Mouse (Mus musculus): ENCODE measurements around the gene Agbl1. TPM values are rescaled to one million over a fixed set of nuclear protein-coding genes. Genes with fewer than 3 reads are reported as not detected.

The Agbl1 gene
- total and polyA plus RNA-seq, 3 experiments, result not detected

DNA sequence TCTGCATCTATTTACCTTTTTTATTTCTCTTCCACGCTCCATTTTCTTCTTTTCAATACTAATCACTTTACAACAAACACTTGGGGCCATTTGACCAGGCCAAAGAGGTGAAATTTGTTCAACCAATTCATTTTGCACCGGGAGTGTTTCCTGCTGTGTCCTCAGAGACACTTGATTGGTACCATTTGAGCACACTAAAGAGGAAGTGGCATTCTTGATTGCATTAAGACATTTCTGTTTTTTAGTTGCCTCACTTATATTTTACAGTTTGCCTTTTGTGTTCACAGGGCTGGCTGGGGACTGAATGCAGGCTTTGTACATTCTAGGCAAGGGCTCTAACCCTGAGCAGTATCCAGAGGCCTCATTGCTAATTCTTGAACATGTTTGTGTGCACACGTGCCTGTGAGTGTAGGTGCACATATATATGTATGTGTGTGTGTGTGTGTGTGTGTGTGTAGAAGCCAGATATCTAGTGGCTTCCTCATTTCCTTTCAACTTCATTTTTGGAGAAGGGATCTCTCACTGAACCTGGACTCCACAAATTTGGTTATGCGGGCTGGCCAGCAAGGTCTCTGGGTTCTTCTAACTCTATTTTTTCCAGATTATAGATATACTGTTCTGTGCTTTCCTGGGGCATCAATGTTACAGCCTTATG lies 182.4 kb downstream of the Agbl1 start:
- TF ChIP-seq CHD2 (IDR thresholded peaks at IDR 0.05; ENCODE audit: low read length) (no peak), MXI1 (IDR thresholded peaks at IDR 0.05; ENCODE audit: low read depth, low read length) (no peak), SIN3A (IDR thresholded peaks at IDR 0.05; ENCODE audit: low read length) (no peak), ETS1 (conservative IDR thresholded peaks at IDR 0.05; ENCODE audit: low read depth, low read length) (no peak), PAX5 (IDR thresholded peaks at IDR 0.05; ENCODE audit: low read length) (no peak)
- no peak overlapping the region for H3K9ac ChIP-seq (ENCODE audit: insufficient read depth, low read depth)
- H3K4me1 ChIP-seq (ENCODE audit: control insufficient read depth in 1 of 2, insufficient read depth in 2 of 2), result peaks cover 0 to 20% of the 10 kb centered on the region in 2 experiments; a peak in 2 of 4 replicates
- no peak overlapping the region for H3K27ac ChIP-seq (ENCODE audit: insufficient read depth, low read depth)
- H3K4me2 ChIP-seq (ENCODE audit: insufficient read depth, low read depth, poor library complexity, severe bottlenecking), result no peak overlapping the region
- H3K27me3 ChIP-seq (replicated peaks), result no peaks in the 10 kb centered on the region
- H3K79me2 ChIP-seq (replicated peaks; ENCODE audit: control insufficient read depth, extremely low read depth, insufficient read depth, poor library complexity, severe bottlenecking), result no peaks in the 10 kb centered on the region
- H3K9me3 ChIP-seq (replicated peaks; ENCODE audit: low read length), result no peaks in the 10 kb centered on the region
- no peak overlapping the region for H3K4me3 ChIP-seq (replicated peaks in 1 of 3; ENCODE audit: low read depth in 2 of 3, low read length in 2 of 3, poor library complexity in 1 of 3)
- no peak for DNase-seq (ENCODE audit: extremely low read depth)
- no peaks in the 10 kb centered on the region for H3K36me3 ChIP-seq (replicated peaks in 1 of 2; ENCODE audit: control insufficient read depth in 1 of 2, insufficient read depth in 1 of 2, low read length in 1 of 2)
- dilution Hi-C loops (cut with MboI; ENCODE audit: extremely low pct_ligation_motif_present, extremely low pct_unique_long_range_greater_than_20kb, low sequenced_read_pairs) (no loop called here), in situ Hi-C loops (cut with MboI; ENCODE audit: low pct_ligation_motif_present, low pct_unique_long_range_greater_than_20kb, low sequenced_read_pairs) (no loop called here)

DNA sequence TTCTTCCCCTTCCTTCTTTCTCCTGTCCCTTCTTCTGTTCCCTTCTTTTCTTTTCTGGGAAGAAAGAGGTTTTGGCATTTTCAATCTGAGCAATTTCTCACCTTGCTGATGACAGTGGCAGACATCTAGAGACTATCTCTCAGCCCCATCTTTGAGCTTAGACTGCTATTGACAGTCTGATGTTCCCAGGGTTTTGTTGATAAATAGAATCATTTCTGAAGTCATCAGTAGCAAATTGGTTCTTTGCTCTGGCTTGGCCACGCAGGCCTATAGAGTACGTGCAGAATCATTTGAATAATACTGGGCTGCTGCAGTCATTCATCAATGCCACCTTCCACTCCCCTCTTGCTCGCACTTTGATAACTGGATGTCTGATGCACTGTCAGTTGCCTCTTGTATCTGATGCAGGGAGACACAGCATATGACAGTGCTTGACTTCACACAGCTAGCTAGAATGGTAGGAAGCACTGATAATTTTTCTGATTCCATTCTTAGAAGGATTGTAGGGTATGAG lies 186.5 kb downstream of the Agbl1 start:
- no peaks in the 10 kb centered on the region for H3K36me3 ChIP-seq (replicated peaks in 1 of 2; ENCODE audit: control insufficient read depth in 1 of 2, insufficient read depth in 1 of 2, low read length in 1 of 2)
- H3K4me2 ChIP-seq (ENCODE audit: insufficient read depth, low read depth, poor library complexity, severe bottlenecking), result no peak overlapping the region

DNA sequence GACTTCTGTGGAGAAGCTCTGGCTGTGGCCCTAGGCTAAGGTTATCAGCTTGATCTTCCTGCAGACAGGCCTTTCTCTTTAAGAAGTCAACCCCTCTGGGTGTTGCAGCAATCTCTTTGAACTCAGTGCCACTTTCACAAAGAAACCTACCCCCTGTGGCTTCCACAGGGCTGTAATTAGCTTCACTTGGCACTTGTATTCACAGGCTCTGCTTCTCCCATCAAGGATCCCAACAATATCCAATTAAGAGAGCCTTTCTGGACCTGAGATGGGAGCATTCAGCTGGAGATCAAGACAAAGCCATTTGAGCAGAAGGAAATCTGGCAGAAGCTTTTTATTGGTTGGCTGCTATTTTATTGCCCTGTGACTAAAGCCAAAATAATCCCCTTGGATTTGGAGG lies 208.9 kb downstream of the Agbl1 start:
- no peak overlapping the region for H3K4me3 ChIP-seq (replicated peaks in 1 of 3; ENCODE audit: low read depth in 2 of 3, low read length in 2 of 3, poor library complexity in 1 of 3)
- no peak for DNase-seq (ENCODE audit: extremely low read depth)
- H3K9me3 ChIP-seq (replicated peaks; ENCODE audit: low read length), result no peaks in the 10 kb centered on the region
- in situ Hi-C loops (cut with MboI; ENCODE audit: low pct_ligation_motif_present, low pct_unique_long_range_greater_than_20kb, low sequenced_read_pairs) (no loop called here), dilution Hi-C loops (cut with MboI; ENCODE audit: extremely low pct_ligation_motif_present, extremely low pct_unique_long_range_greater_than_20kb, low sequenced_read_pairs) (no loop called here)
- H3K36me3 ChIP-seq (replicated peaks in 1 of 2; ENCODE audit: control insufficient read depth in 1 of 2, insufficient read depth in 1 of 2, low read length in 1 of 2), result no peaks in the 10 kb centered on the region
- H3K27me3 ChIP-seq (replicated peaks), result no peaks in the 10 kb centered on the region
- TF ChIP-seq NELFE (IDR thresholded peaks at IDR 0.05; ENCODE audit: low read depth, low read length), result no peak
- no peak overlapping the region for H3K9ac ChIP-seq (ENCODE audit: insufficient read depth, low read depth)
- H3K4me1 ChIP-seq (ENCODE audit: control insufficient read depth in 1 of 2, insufficient read depth in 2 of 2), result no peaks in the 10 kb centered on the region
- no peaks in the 10 kb centered on the region for H3K79me2 ChIP-seq (replicated peaks; ENCODE audit: control insufficient read depth, extremely low read depth, insufficient read depth, poor library complexity, severe bottlenecking)
- no peak overlapping the region for H3K27ac ChIP-seq (ENCODE audit: insufficient read depth, low read depth)
- H3K4me2 ChIP-seq (ENCODE audit: insufficient read depth, low read depth, poor library complexity, severe bottlenecking), result no peak overlapping the region

More for the DNA sequence above, 186.5 kb downstream of the Agbl1 start:
- Histone ChIP-seq H3K27me3 (replicated peaks) (no peaks in the 10 kb centered on the region), H3K79me2 (replicated peaks; ENCODE audit: control insufficient read depth, extremely low read depth, insufficient read depth, poor library complexity, severe bottlenecking) (no peaks in the 10 kb centered on the region), H3K9ac (ENCODE audit: insufficient read depth, low read depth) (no peak overlapping the region), H3K4me3 (replicated peaks in 1 of 3; ENCODE audit: low read depth in 2 of 3, low read length in 2 of 3, poor library complexity in 1 of 3) (no peak overlapping the region), H3K27ac (ENCODE audit: insufficient read depth, low read depth) (no peak overlapping the region), H3K9me3 (replicated peaks; ENCODE audit: low read length) (no peaks in the 10 kb centered on the region), H3K4me1 (ENCODE audit: control insufficient read depth in 1 of 2, insufficient read depth in 2 of 2) (peaks cover 0 to 8% of the 10 kb centered on the region in 2 experiments; a peak in 2 of 4 replicates)
- in situ Hi-C loops (cut with MboI; ENCODE audit: low pct_ligation_motif_present, low pct_unique_long_range_greater_than_20kb, low sequenced_read_pairs) (no loop called here), dilution Hi-C loops (cut with MboI; ENCODE audit: extremely low pct_ligation_motif_present, extremely low pct_unique_long_range_greater_than_20kb, low sequenced_read_pairs) (no loop called here)
- no peak for DNase-seq (ENCODE audit: extremely low read depth)
- TF ChIP-seq EP300 (IDR thresholded peaks at IDR 0.05; ENCODE audit: low read length), result no peak
- no peak for TF ChIP-seq MAX (IDR thresholded peaks at IDR 0.05; ENCODE audit: low read length)
- TF ChIP-seq E2F4 (IDR thresholded peaks at IDR 0.05; ENCODE audit: insufficient replicate concordance, low read depth, low read length), result no peak
- TF ChIP-seq POLR2AphosphoS2 (IDR thresholded peaks at IDR 0.05; ENCODE audit: low read depth, low read length), result no peak
- TF ChIP-seq ZKSCAN1 (IDR thresholded peaks at IDR 0.05; ENCODE audit: borderline replicate concordance, low read depth, low read length), result no peak
- TF ChIP-seq SMC3 (IDR thresholded peaks at IDR 0.05; ENCODE audit: low read depth, low read length), result no peak
- TF ChIP-seq MAZ (IDR thresholded peaks at IDR 0.05; ENCODE audit: low read depth, low read length), result no peak
- no peak for TF ChIP-seq SIN3A (IDR thresholded peaks at IDR 0.05; ENCODE audit: low read length)
- no peak for TF ChIP-seq HCFC1 (IDR thresholded peaks at IDR 0.05; ENCODE audit: low read depth, low read length)
- no peak for TF ChIP-seq MXI1 (IDR thresholded peaks at IDR 0.05; ENCODE audit: low read depth, low read length)
- TF ChIP-seq JUND (conservative IDR thresholded peaks at IDR 0.05; ENCODE audit: low read depth, low read length), result no peak
- no peak for TF ChIP-seq ZC3H11A (IDR thresholded peaks at IDR 0.05; ENCODE audit: low read depth, low read length)
- no peak for TF ChIP-seq RCOR1 (conservative IDR thresholded peaks at IDR 0.05; ENCODE audit: low read depth, low read length)
- no peak for TF ChIP-seq UBTF (IDR thresholded peaks at IDR 0.05; ENCODE audit: low read depth, low read length)
- TF ChIP-seq POLR2A (IDR thresholded peaks at IDR 0.05; ENCODE audit: low read depth, low read length), result no peak
- no peak for TF ChIP-seq PAX5 (IDR thresholded peaks at IDR 0.05; ENCODE audit: low read length)
- TF ChIP-seq USF1 (IDR thresholded peaks at IDR 0.05; ENCODE audit: low read depth, low read length), result no peak
- TF ChIP-seq ELF1 (IDR thresholded peaks at IDR 0.05; ENCODE audit: low read depth, low read length), result no peak
- no peak for TF ChIP-seq BHLHE40 (IDR thresholded peaks at IDR 0.05; ENCODE audit: low read depth, low read length)

Measured in CH12.LX (cell line).